Mouse (Mus musculus) gastrocnemius, adult 2 months (tissue): ENCODE results near the gene E130116L18Rik. TPM values are rescaled to one million over a fixed set of nuclear protein-coding genes. Genes with fewer than 3 reads are reported as not detected.
"Not testable (repeated sequence)": the region's sequence is repeated elsewhere in the genome, so short reads cannot be mapped to it uniquely, and the experiment has no call there.

ENCODE experiments used
- DNase-seq: peaks from one replicate; pipeline ENCODE4 v3.0.0; 2022
- H3K27ac ChIP-seq: fragments of 200-600 bp; 2 replicates; pipeline ENCODE4 v1.8.1; 2022; ENCODE audit warnings: mild to moderate bottlenecking
- H3K4me3 ChIP-seq: fragments of 200-600 bp; 2 replicates; pipeline ENCODE4 v1.8.1; 2022; ENCODE audit warnings: mild to moderate bottlenecking, moderate library complexity
- CTCF ChIP-seq: fragments of 200-600 bp; IDR thresholded peaks from 2 replicates; pipeline ENCODE4 v1.8.1; 2022; ENCODE audit warnings: antibody characterized with exemption, mild to moderate bottlenecking, moderate library complexity
- intact Hi-C: fragments of 180-260 bp; cut with DNase I; formaldehyde crosslinking; loops from one replicate; pipeline ENCODE4 v1.15.1; 2025
- long read RNA-seq, 2 experiments: library from polyadenylated mRNA; stranded (forward); transcript quantifications; one replicate each; pipeline ENCODE4 v2.0.0; 2021
- total RNA-seq, 2 experiments: library from RNA; stranded (reverse); gene quantifications; 2 replicates each; pipeline ENCODE4 v1.2.3; 2021

Gene E130116L18Rik
- total RNA-seq = not detected
- long read RNA-seq, experiment 1 = 0 reads
- long read RNA-seq, experiment 2 = 0 reads

- DNase-seq = peak; percentile 92
- H3K27ac ChIP-seq = peak within 1 kb of the TSS; percentile 87
- intact Hi-C loops = loop anchor here (5.0 kb wide), 1 partner anchor 126 kb away; no protein-coding TSS in a partner anchor
- no peak for TF ChIP-seq CTCF
- H3K4me3 ChIP-seq = peak within 1 kb of the TSS; percentile 86
Measured at GRCm38 (mm10) chr5:25222752-25223702, at the start of gene E130116L18Rik. Gene E130116L18Rik, minus strand, starts transcription at chr5:25223153.

- Histone ChIP-seq H3K27ac (no peak overlapping the region), H3K4me3 (no peak overlapping the region)
- no peak for TF ChIP-seq CTCF
- intact Hi-C loops = no loop called here
- no peak for DNase-seq
Measured at GRCm38 (mm10) chr5:25268258-25268888, 45.4 kb upstream of the E130116L18Rik start.

GRCm38 (mm10) chr5:25262266-25262665 is 39.3 kb upstream of the E130116L18Rik start:
- Histone ChIP-seq H3K4me3 (no peak overlapping the region), H3K27ac (no peak overlapping the region)
- DNase-seq = no peak
- intact Hi-C loops = no loop called here
- TF ChIP-seq CTCF = no peak

GRCm38 (mm10) chr5:25261452-25261851 is 38.5 kb upstream of the E130116L18Rik start:
- Histone ChIP-seq H3K27ac (no peak overlapping the region), H3K4me3 (no peak overlapping the region)
- intact Hi-C loops = no loop called here
- TF ChIP-seq CTCF = no peak
- DNase-seq = no peak

GRCm38 (mm10) chr5:25256686-25257085 is 33.7 kb upstream of the E130116L18Rik start:
- intact Hi-C loops = no loop called here
- DNase-seq = no peak
- H3K4me3 ChIP-seq = no peak overlapping the region
- no peak for TF ChIP-seq CTCF
- H3K27ac ChIP-seq = no peak overlapping the region

- intact Hi-C loops = no loop called here
- Histone ChIP-seq H3K4me3 (no peak overlapping the region), H3K27ac (no peak overlapping the region)
- TF ChIP-seq CTCF = no peak
- DNase-seq = no peak
Measured at GRCm38 (mm10) chr5:25254491-25254890, 31.5 kb upstream of the E130116L18Rik start.

- intact Hi-C loops = no loop called here
- no peak for TF ChIP-seq CTCF
- no peak overlapping the region for H3K27ac ChIP-seq
- H3K4me3 ChIP-seq = no peak overlapping the region
- no peak for DNase-seq
Measured at GRCm38 (mm10) chr5:25252825-25253544, 30.0 kb upstream of the E130116L18Rik start.

GRCm38 (mm10) chr5:25252423-25252822 is 29.5 kb upstream of the E130116L18Rik start:
- H3K27ac ChIP-seq = no peak overlapping the region
- TF ChIP-seq CTCF = no peak
- intact Hi-C loops = no loop called here
- H3K4me3 ChIP-seq = no peak overlapping the region
- no peak for DNase-seq

GRCm38 (mm10) chr5:25247036-25247435 is 24.1 kb upstream of the E130116L18Rik start:
- H3K4me3 ChIP-seq = no peak overlapping the region
- no peak for TF ChIP-seq CTCF
- no peak for DNase-seq
- intact Hi-C loops = no loop called here
- no peak overlapping the region for H3K27ac ChIP-seq

- intact Hi-C loops = no loop called here
- Histone ChIP-seq H3K4me3 (no peak overlapping the region), H3K27ac (no peak overlapping the region)
- DNase-seq = no peak
- TF ChIP-seq CTCF = no peak
Measured at GRCm38 (mm10) chr5:25246473-25246865, 23.5 kb upstream of the E130116L18Rik start.

GRCm38 (mm10) chr5:25245806-25246472 is 23.0 kb upstream of the E130116L18Rik start:
- no peak for DNase-seq
- intact Hi-C loops = no loop called here
- Histone ChIP-seq H3K27ac (no peak overlapping the region), H3K4me3 (no peak overlapping the region)
- TF ChIP-seq CTCF = no peak

- Histone ChIP-seq H3K4me3 (no peak overlapping the region), H3K27ac (no peak overlapping the region)
- no peak for DNase-seq
- intact Hi-C loops = no loop called here
- TF ChIP-seq CTCF = no peak
Measured at GRCm38 (mm10) chr5:25243101-25243500, 20.1 kb upstream of the E130116L18Rik start.

- intact Hi-C loops = loop anchor here (5.0 kb wide), 1 partner anchor 127 kb away; no protein-coding TSS in a partner anchor
- DNase-seq = not testable (repeated sequence)
Measured at GRCm38 (mm10) chr5:25224377-25224776, 1.4 kb upstream of the E130116L18Rik start.

More at GRCm38 (mm10) chr5:25224377-25224776, 1.4 kb upstream of the E130116L18Rik start:
- H3K27ac ChIP-seq, H3K4me3 ChIP-seq: not testable (repeated sequence)
